Mouse (Mus musculus): ENCODE measurements around the gene Lcn8.
A peak's percentile ranks its signal among the peaks of the same experiment; 100 is the strongest.
"Not testable (repeated sequence)": the region's sequence is repeated elsewhere in the genome, so short reads cannot be mapped to it uniquely, and the experiment has no call there.

The Lcn8 gene

GRCm38 (mm10) chr2:25666516-25666915 is 13.6 kb downstream of the Lcn8 start:
- no peak for DNase-seq (ENCODE audit: low read depth)

GRCm38 (mm10) chr2:25676486-25676885 is 23.6 kb downstream of the Lcn8 start, which contains the start of gene Lcn6:
Gene Lcn6, plus strand, starts transcription at chr2:25676786.
- DNase-seq (ENCODE audit: low read depth) = no peak

GRCm38 (mm10) chr2:25679559-25679958 is 26.6 kb downstream of the Lcn8 start:
- DNase-seq (ENCODE audit: low read depth) = no peak

GRCm38 (mm10) chr2:25682426-25682825 is 29.5 kb downstream of the Lcn8 start, which contains the start of gene Lcn10:
Gene Lcn10, plus strand, starts transcription at chr2:25682726.
- DNase-seq (ENCODE audit: low read depth) = no peak

GRCm38 (mm10) chr2:25686941-25687340 is 34.0 kb downstream of the Lcn8 start:
- DNase-seq (ENCODE audit: low read depth) = no peak

GRCm38 (mm10) chr2:25694605-25695004 is 41.7 kb downstream of the Lcn8 start:
- peak; percentile 73 for DNase-seq (ENCODE audit: low read depth)

GRCm38 (mm10) chr2:25696951-25697350 is 44.0 kb downstream of the Lcn8 start:
- DNase-seq (ENCODE audit: low read depth) = no peak

- no peak for DNase-seq (ENCODE audit: low read depth)
These were observed 45.8 kb downstream of the Lcn8 start for GRCm38 (mm10) chr2:25698696-25699095.

- DNase-seq (ENCODE audit: low read depth) = not testable (repeated sequence)
These were observed 46.8 kb downstream of the Lcn8 start, which contains the start of gene Obp2a for GRCm38 (mm10) chr2:25699743-25700142. Gene Obp2a, plus strand, starts transcription at chr2:25700043.

GRCm38 (mm10) chr2:25701001-25701400 is 48.1 kb downstream of the Lcn8 start:
- no peak for DNase-seq (ENCODE audit: low read depth)

- no peak for DNase-seq (ENCODE audit: low read depth)
These were observed 50.8 kb downstream of the Lcn8 start for GRCm38 (mm10) chr2:25703706-25704105.
